Mouse (Mus musculus) cortical plate, adult 2 months (tissue): ENCODE measurements around the gene Uckl1. TPM values are rescaled to one million over a fixed set of nuclear protein-coding genes. Genes with fewer than 3 reads are reported as not detected.

Experiments
- H3K27ac ChIP-seq: fragments of 200-500 bp; 2 replicates; pipeline ENCODE4 v1.5.1; 2012; ENCODE audit warnings: low read length, control low read depth, inconsistent platforms; ENCODE audit not compliant: insufficient read depth
- H3K4me1 ChIP-seq: fragments of 200-500 bp; 2 replicates; pipeline ENCODE4 v1.6.1; 2011; ENCODE audit warnings: low read length; ENCODE audit not compliant: control insufficient read depth, insufficient read depth
- H3K4me3 ChIP-seq: fragments of 200-500 bp; 2 replicates; pipeline ENCODE4 v1.5.1; 2011; ENCODE audit warnings: mild to moderate bottlenecking, low read length, control low read depth; ENCODE audit not compliant: insufficient read depth
- CTCF ChIP-seq: fragments of 200-500 bp; IDR thresholded peaks from 2 replicates; pipeline ENCODE4 v1.5.1; 2011; ENCODE audit warnings: mild to moderate bottlenecking, control low read depth, low read length; ENCODE audit not compliant: insufficient read depth; ENCODE audit errors: extremely low read depth
- POLR2A ChIP-seq: fragments of 200-500 bp; IDR thresholded peaks from 2 replicates; pipeline ENCODE4 v1.6.1; 2011; ENCODE audit warnings: mild to moderate bottlenecking, low read length, control low read depth; ENCODE audit not compliant: insufficient read depth; ENCODE audit errors: extremely low read depth
- polyA plus RNA-seq: library from polyadenylated mRNA; depleted of rRNA; stranded (reverse); fragments of >200 nt; gene quantifications from 2 replicates; pipeline ENCODE4 v1.2.3, GENCODE M21; 2012

Uckl1 gene
- polyA plus RNA-seq, 1 experiment = 120 TPM

GRCm38 (mm10) chr2:181590471-181590870, 5.8 kb upstream of the Uckl1 start:
- H3K4me1 ChIP-seq = no peaks in the 10 kb centered on the region
- TF ChIP-seq POLR2A (no peak), CTCF (no peak)
- no peak overlapping the region for H3K27ac ChIP-seq
- no peak overlapping the region for H3K4me3 ChIP-seq

GRCm38 (mm10) chr2:181589732-181590105, 5.0 kb upstream of the Uckl1 start:
- no peak overlapping the region for H3K4me3 ChIP-seq
- no peak overlapping the region for H3K27ac ChIP-seq
- no peaks in the 10 kb centered on the region for H3K4me1 ChIP-seq
- TF ChIP-seq POLR2A = no peak
- TF ChIP-seq CTCF = no peak

GRCm38 (mm10) chr2:181589011-181589731, 4.5 kb upstream of the Uckl1 start:
- no peak overlapping the region for H3K27ac ChIP-seq
- no peak overlapping the region for H3K4me3 ChIP-seq
- H3K4me1 ChIP-seq = no peaks in the 10 kb centered on the region
- no peak for TF ChIP-seq POLR2A
- no peak for TF ChIP-seq CTCF

GRCm38 (mm10) chr2:181588229-181588780, 3.6 kb upstream of the Uckl1 start:
- no peak overlapping the region for H3K27ac ChIP-seq
- no peak overlapping the region for H3K4me3 ChIP-seq
- no peaks in the 10 kb centered on the region for H3K4me1 ChIP-seq
- TF ChIP-seq CTCF (no peak), POLR2A (no peak)

GRCm38 (mm10) chr2:181587796-181588195, 3.1 kb upstream of the Uckl1 start:
- H3K27ac ChIP-seq = no peak overlapping the region
- TF ChIP-seq CTCF (no peak), POLR2A (no peak)
- H3K4me1 ChIP-seq = no peaks in the 10 kb centered on the region

GRCm38 (mm10) chr2:181586124-181586523, 1.4 kb upstream of the Uckl1 start:
- no peak overlapping the region for H3K4me3 ChIP-seq
- no peaks in the 10 kb centered on the region for H3K4me1 ChIP-seq
- TF ChIP-seq CTCF (no peak), POLR2A (no peak)
- no peak overlapping the region for H3K27ac ChIP-seq

More at GRCm38 (mm10) chr2:181587796-181588195, 3.1 kb upstream of the Uckl1 start:
- H3K4me3 ChIP-seq = no peak overlapping the region

GRCm38 (mm10) chr2:181585506-181585905, 814 bp upstream of the Uckl1 start:
- TF ChIP-seq POLR2A = no peak
- TF ChIP-seq CTCF = no peak
- Histone ChIP-seq H3K4me3 (no peak overlapping the region), H3K4me1 (no peaks in the 10 kb centered on the region), H3K27ac (no peak overlapping the region)

- TF ChIP-seq CTCF = no peak
- TF ChIP-seq POLR2A = no peak
- Histone ChIP-seq H3K27ac (no peak overlapping the region), H3K4me1 (0 out of 2 replicates have a peak, but pooled peaks cover 1% of the 10 kb centered on the region), H3K4me3 (no peak overlapping the region)
Observed at GRCm38 (mm10) chr2:181583460-181584257, 1.0 kb downstream of the Uckl1 start.

- Histone ChIP-seq H3K27ac (no peak overlapping the region), H3K4me1 (peaks cover 4% of the 10 kb centered on the region; the same call in 1 of the 2 replicates), H3K4me3 (no peak overlapping the region)
- TF ChIP-seq POLR2A (no peak), CTCF (no peak)
Observed at GRCm38 (mm10) chr2:181582939-181583338, 1.8 kb downstream of the Uckl1 start.
